Mouse (Mus musculus) testis, adult 2 months (tissue): Measurements from ENCODE around the gene Ccdc40.

Experiments
- CTCF ChIP-seq: fragments of 200-500 bp; IDR thresholded peaks from 2 replicates; pipeline ENCODE4 v1.5.1; 2012; ENCODE audit warnings: low read depth, mild to moderate bottlenecking, inconsistent platforms, low read length, moderate library complexity; ENCODE audit not compliant: control insufficient read depth, insufficient read depth, insufficient replicate concordance
- POLR2A ChIP-seq: fragments of 200-500 bp; IDR thresholded peaks from 2 replicates; pipeline ENCODE4 v1.6.1; 2012; ENCODE audit warnings: low read depth, mild to moderate bottlenecking, inconsistent platforms, low read length, moderate library complexity; ENCODE audit not compliant: control insufficient read depth

- TF ChIP-seq CTCF (no peak), POLR2A (peak; percentile 61; the same call in 1 of the 2 replicates)
Measured at GRCm38 (mm10) chr11:119258572-119259322, 30.4 kb downstream of the Ccdc40 start.
